Mouse (Mus musculus) C2C12 (cell line): ENCODE data around the gene Otud6a. TPM values are rescaled to one million over a fixed set of nuclear protein-coding genes. Genes with fewer than 3 reads are reported as not detected.

Experiments used
- H3K27me3 ChIP-seq: one replicate; pipeline ENCODE4 v1.6.1; 2011; ENCODE audit not compliant: control insufficient read depth, insufficient read depth, insufficient read length
- H3K36me3 ChIP-seq: one replicate; pipeline ENCODE4 v1.6.1; 2011; ENCODE audit not compliant: control insufficient read depth, insufficient read depth
- H3K4me3 ChIP-seq: one replicate; pipeline ENCODE4 v1.5.1; 2011; ENCODE audit warnings: mild to moderate bottlenecking, control low read depth; ENCODE audit not compliant: poor library complexity, insufficient read depth, severe bottlenecking
- H3K79me2 ChIP-seq: one replicate; pipeline ENCODE4 v1.6.1; 2011; ENCODE audit not compliant: control insufficient read depth, insufficient read depth
- H3K79me3 ChIP-seq: one replicate; pipeline ENCODE4 v1.6.1; 2011; ENCODE audit warnings: low read depth, control low read depth
- H3ac ChIP-seq: one replicate; pipeline ENCODE3; 2011; ENCODE audit warnings: low read depth; ENCODE audit not compliant: control insufficient read depth, insufficient read length
- CEBPB ChIP-seq: IDR thresholded peaks from one replicate; pipeline ENCODE4 v1.6.1; 2011; ENCODE audit warnings: low read depth, mild to moderate bottlenecking, control low read depth, moderate library complexity
- CTCF ChIP-seq: IDR thresholded peaks from one replicate; pipeline ENCODE4 v1.5.1; 2011; ENCODE audit not compliant: control insufficient read depth, insufficient read depth, insufficient read length
- FOSL1 ChIP-seq: IDR thresholded peaks from one replicate; pipeline ENCODE4 v1.8.0; 2011; ENCODE audit warnings: mild to moderate bottlenecking, low read length; ENCODE audit not compliant: poor library complexity, insufficient read depth, severe bottlenecking
- MAX ChIP-seq: IDR thresholded peaks from one replicate; pipeline ENCODE4 v1.6.1; 2011; ENCODE audit warnings: mild to moderate bottlenecking, control low read depth
- MYOD1 ChIP-seq: IDR thresholded peaks from one replicate; pipeline ENCODE4 v1.6.1; 2011; ENCODE audit warnings: low read depth; ENCODE audit not compliant: control insufficient read depth, insufficient read length
- MYOG ChIP-seq: IDR thresholded peaks from one replicate; pipeline ENCODE4 v1.6.1; 2011; ENCODE audit not compliant: control insufficient read depth, insufficient read length; ENCODE audit errors: extremely low read depth
- USF1 ChIP-seq: IDR thresholded peaks from one replicate; pipeline ENCODE4 v1.6.1; 2011; ENCODE audit warnings: low read depth, mild to moderate bottlenecking, control low read depth, moderate library complexity
- microRNA-seq: library from miRNA; unstranded; fragments of <30 nt; microRNA quantifications from one replicate; pipeline ENCODE4, GENCODE M21; 2019; ENCODE audit warnings: borderline microRNAs expressed
- polyA plus RNA-seq: library from polyadenylated mRNA; unstranded; fragments of >200 nt; fragmentation: generic; extraction: Trizol; gene quantifications from one replicate; pipeline ENCODE4 v1.2.1, GENCODE M21; 2012; ENCODE audit warnings: missing spikeins

The Otud6a gene
- polyA plus RNA-seq, 1 experiment: not detected

GRCm38 (mm10) chrX:100470126-100470525 is 41.3 kb downstream of the Otud6a start:
- H3K36me3 ChIP-seq: no peaks in the 10 kb centered on the region
- no peak for TF ChIP-seq CEBPB
- no peak for TF ChIP-seq MYOG
- no peak for TF ChIP-seq MAX
- TF ChIP-seq MYOD1: no peak
- TF ChIP-seq CTCF: no peak
- TF ChIP-seq FOSL1: no peak
- no peak for TF ChIP-seq USF1
- H3K27me3 ChIP-seq: no peaks in the 10 kb centered on the region
- H3K4me3 ChIP-seq: no peak overlapping the region
- no peak overlapping the region for H3ac ChIP-seq
- H3K79me2 ChIP-seq: no peaks in the 10 kb centered on the region
- no peaks in the 10 kb centered on the region for H3K79me3 ChIP-seq

- TF ChIP-seq FOSL1: no peak
- TF ChIP-seq CEBPB: no peak
- no peak for TF ChIP-seq MYOD1
- TF ChIP-seq USF1: no peak
- TF ChIP-seq CTCF: no peak
- TF ChIP-seq MAX: no peak
- no peak for TF ChIP-seq MYOG
- no peaks in the 10 kb centered on the region for H3K79me2 ChIP-seq
Measured at GRCm38 (mm10) chrX:100471491-100471890, 42.7 kb downstream of the Otud6a start.

GRCm38 (mm10) chrX:100475569-100476223 is 46.9 kb downstream of the Otud6a start:
- Histone ChIP-seq H3K79me3 (no peaks in the 10 kb centered on the region), H3ac (no peak overlapping the region), H3K27me3 (no peaks in the 10 kb centered on the region), H3K36me3 (no peaks in the 10 kb centered on the region), H3K79me2 (no peaks in the 10 kb centered on the region), H3K4me3 (no peak overlapping the region)
- TF ChIP-seq FOSL1 (no peak), MAX (no peak), USF1 (no peak), CEBPB (no peak), MYOG (no peak), CTCF (no peak), MYOD1 (no peak)

More at GRCm38 (mm10) chrX:100471491-100471890, 42.7 kb downstream of the Otud6a start:
- Histone ChIP-seq H3K27me3 (no peaks in the 10 kb centered on the region), H3K36me3 (no peaks in the 10 kb centered on the region), H3ac (no peak overlapping the region), H3K4me3 (no peak overlapping the region), H3K79me3 (no peaks in the 10 kb centered on the region)

Small RNAs within 50 kb of the gene (microRNA-seq; reads per million reads assigned to microRNA genes)
- gene Mir676: 2.2 reads per million, percentile 40 among the genes with 10 or more reads in this experiment

Other genes starting within 250 kb of the Otud6a start
- 0.19 TPM for gene Awat2, start 13.7 kb downstream of the Otud6a start, polyA plus RNA-seq
- 34.2 TPM for gene Igbp1, start 65.3 kb downstream of the Otud6a start, polyA plus RNA-seq
- not detected for gene Dgat2l6, start 95.8 kb downstream of the Otud6a start, polyA plus RNA-seq
- not detected for gene Awat1, start 143.2 kb downstream of the Otud6a start, polyA plus RNA-seq
- gene P2ry4, start 165.9 kb downstream of the Otud6a start, polyA plus RNA-seq: not detected
- not detected for gene Arr3, start 176.5 kb downstream of the Otud6a start, polyA plus RNA-seq
- 14.2 TPM for gene Kif4, start 196.7 kb downstream of the Otud6a start, polyA plus RNA-seq
- gene Pdzd11, start 197.6 kb downstream of the Otud6a start, polyA plus RNA-seq: 78.1 TPM